Mouse (Mus musculus): ENCODE measurements around the gene 1700001O22Rik. TPM values are rescaled to one million over a fixed set of nuclear protein-coding genes. Genes with fewer than 3 reads are reported as not detected.

1700001O22Rik gene
- polyA plus RNA-seq, 1 experiment from 2014 or later: 4.3 TPM

GRCm38 (mm10) chr2:30816383-30816782, 12.9 kb upstream of the 1700001O22Rik start:
- Histone ChIP-seq H3K27ac (ENCODE audit: low read depth) (no peak overlapping the region), H3K27me3 (ENCODE audit: insufficient read depth, low read length) (no peaks in the 10 kb centered on the region), H3K4me3 (ENCODE audit: low read depth, low read length) (no peak overlapping the region), H3K4me1 (ENCODE audit: insufficient read depth) (no peaks in the 10 kb centered on the region), H3K36me3 (ENCODE audit: insufficient read depth) (peaks cover 79% of the 10 kb centered on the region), H3K9me3 (ENCODE audit: low read depth, low read length) (no peaks in the 10 kb centered on the region), H3K9ac (no peak overlapping the region), H3K4me2 (no peak overlapping the region)
- DNase-seq: no peak
- ATAC-seq (ENCODE audit: insufficient read depth): no peak
- 90% methylated on average over 1 of the region's 1 CpGs for WGBS
- no peak for TF ChIP-seq CTCF (IDR thresholded peaks at IDR 0.05; ENCODE audit: low read depth)

- WGBS: 84% methylated on average over 7 of the region's 7 CpGs
- H3K4me2 ChIP-seq: no peak overlapping the region
- peaks cover 6% of the 10 kb centered on the region; the same call in 1 of the 2 replicates for H3K4me1 ChIP-seq (ENCODE audit: insufficient read depth)
- H3K27ac ChIP-seq (ENCODE audit: low read depth): no peak overlapping the region
- no peak for ATAC-seq (ENCODE audit: insufficient read depth)
- H3K27me3 ChIP-seq (ENCODE audit: insufficient read depth, low read length): no peaks in the 10 kb centered on the region
- no peaks in the 10 kb centered on the region for H3K9me3 ChIP-seq (ENCODE audit: low read depth, low read length)
- TF ChIP-seq CTCF (IDR thresholded peaks at IDR 0.05; ENCODE audit: low read depth): no peak
- no peak for DNase-seq
- H3K4me3 ChIP-seq (ENCODE audit: low read depth, low read length): no peak overlapping the region
- no peak overlapping the region for H3K9ac ChIP-seq
- H3K36me3 ChIP-seq (ENCODE audit: insufficient read depth): peaks cover 41% of the 10 kb centered on the region
Observed at GRCm38 (mm10) chr2:30810573-30810972, 7.1 kb upstream of the 1700001O22Rik start.

GRCm38 (mm10) chr2:30809503-30809902, 6.0 kb upstream of the 1700001O22Rik start:
- Histone ChIP-seq H3K4me1 (ENCODE audit: insufficient read depth) (peaks cover 6% of the 10 kb centered on the region; the same call in 1 of the 2 replicates), H3K27me3 (ENCODE audit: insufficient read depth, low read length) (no peaks in the 10 kb centered on the region), H3K9ac (no peak overlapping the region), H3K9me3 (ENCODE audit: low read depth, low read length) (no peaks in the 10 kb centered on the region), H3K4me3 (ENCODE audit: low read depth, low read length) (no peak overlapping the region), H3K36me3 (ENCODE audit: insufficient read depth) (peaks cover 31% of the 10 kb centered on the region), H3K27ac (ENCODE audit: low read depth) (peak overlapping the region; percentile 47; the same call in 1 of the 2 replicates), H3K4me2 (peak overlapping the region; percentile 97)
- DNase-seq (peak; percentile 76), ATAC-seq (ENCODE audit: insufficient read depth) (no peak)
- TF ChIP-seq CTCF (IDR thresholded peaks at IDR 0.05; ENCODE audit: low read depth): no peak
- 43% methylated on average over 5 of the region's 5 CpGs for WGBS

GRCm38 (mm10) chr2:30808296-30808655, 4.8 kb upstream of the 1700001O22Rik start:
- Histone ChIP-seq H3K27me3 (ENCODE audit: insufficient read depth, low read length) (no peaks in the 10 kb centered on the region), H3K4me2 (peak overlapping the region; percentile 97), H3K4me1 (ENCODE audit: insufficient read depth) (peaks cover 6% of the 10 kb centered on the region; the same call in 1 of the 2 replicates), H3K9ac (peak overlapping the region; percentile 92), H3K36me3 (ENCODE audit: insufficient read depth) (peaks cover 18% of the 10 kb centered on the region; the same call in 1 of the 2 replicates), H3K9me3 (ENCODE audit: low read depth, low read length) (no peaks in the 10 kb centered on the region), H3K27ac (ENCODE audit: low read depth) (peak overlapping the region; percentile 90), H3K4me3 (ENCODE audit: low read depth, low read length) (peak overlapping the region; percentile 87)
- no peak for TF ChIP-seq CTCF (IDR thresholded peaks at IDR 0.05; ENCODE audit: low read depth)
- ATAC-seq (ENCODE audit: insufficient read depth) (peak; percentile 0; the same call in 1 of the 2 replicates), DNase-seq (no peak)
- WGBS: 1% methylated on average over 10 of the region's 10 CpGs

- peak; percentile 99 for DNase-seq
- Histone ChIP-seq H3K9ac (peak within 1 kb of the TSS; percentile 92), H3K27me3 (ENCODE audit: insufficient read depth, low read length) (no peaks in the 10 kb centered on the region), H3K27ac (ENCODE audit: low read depth) (peak within 1 kb of the TSS; percentile 90), H3K4me3 (ENCODE audit: low read depth, low read length) (peak within 1 kb of the TSS; percentile 87), H3K4me1 (ENCODE audit: insufficient read depth) (peaks cover 6% of the 10 kb centered on the region; the same call in 1 of the 2 replicates), H3K4me2 (peak within 1 kb of the TSS; percentile 97), H3K36me3 (ENCODE audit: insufficient read depth) (peaks cover 14% of the 10 kb centered on the region; the same call in 1 of the 2 replicates), H3K9me3 (ENCODE audit: low read depth, low read length) (no peaks in the 10 kb centered on the region)
- peak; percentile 97 for ATAC-seq (ENCODE audit: insufficient read depth)
- no peak; the same call in 1 of the 2 replicates for TF ChIP-seq CTCF (IDR thresholded peaks at IDR 0.05; ENCODE audit: low read depth)
- under 1% methylated on average over 42 of the region's 44 CpGs for WGBS
Observed at GRCm38 (mm10) chr2:30807648-30808295, 4.3 kb upstream of the 1700001O22Rik start, which contains the start of gene Ntmt1. Ntmt1 (plus strand) TSS chr2:30807826.

GRCm38 (mm10) chr2:30807147-30807647, 3.7 kb upstream of the 1700001O22Rik start:
- Histone ChIP-seq H3K4me1 (ENCODE audit: insufficient read depth) (peaks cover 6% of the 10 kb centered on the region; the same call in 1 of the 2 replicates), H3K4me2 (peak overlapping the region; percentile 97), H3K36me3 (ENCODE audit: insufficient read depth) (peaks cover 9% of the 10 kb centered on the region; the same call in 1 of the 2 replicates), H3K9me3 (ENCODE audit: low read depth, low read length) (no peaks in the 10 kb centered on the region), H3K9ac (peak overlapping the region; percentile 60), H3K27me3 (ENCODE audit: insufficient read depth, low read length) (peaks cover under 1% of the 10 kb centered on the region; the same call in 1 of the 2 replicates), H3K4me3 (ENCODE audit: low read depth, low read length) (peak overlapping the region; percentile 87), H3K27ac (ENCODE audit: low read depth) (peak overlapping the region; percentile 68)
- DNase-seq (no peak), ATAC-seq (ENCODE audit: insufficient read depth) (peak; percentile 40; the same call in 1 of the 2 replicates)
- TF ChIP-seq CTCF (IDR thresholded peaks at IDR 0.05; ENCODE audit: low read depth): peak; percentile 17; the same call in 1 of the 2 replicates
- WGBS: 9% methylated on average over 28 of the region's 28 CpGs

- Histone ChIP-seq H3K4me3 (ENCODE audit: low read depth, low read length) (no peak overlapping the region), H3K27me3 (ENCODE audit: insufficient read depth, low read length) (peaks cover 13% of the 10 kb centered on the region), H3K36me3 (ENCODE audit: insufficient read depth) (peaks cover 6% of the 10 kb centered on the region; the same call in 1 of the 2 replicates), H3K9ac (no peak overlapping the region), H3K27ac (ENCODE audit: low read depth) (no peak overlapping the region), H3K4me1 (ENCODE audit: insufficient read depth) (peaks cover 6% of the 10 kb centered on the region; the same call in 1 of the 2 replicates), H3K9me3 (ENCODE audit: low read depth, low read length) (no peaks in the 10 kb centered on the region), H3K4me2 (no peak overlapping the region)
- 92% methylated on average over 2 of the region's 2 CpGs for WGBS
- DNase-seq (no peak), ATAC-seq (ENCODE audit: insufficient read depth) (no peak)
- no peak for TF ChIP-seq CTCF (IDR thresholded peaks at IDR 0.05; ENCODE audit: low read depth)
Observed at GRCm38 (mm10) chr2:30805983-30806382, 2.5 kb upstream of the 1700001O22Rik start.
